Mouse (Mus musculus) left cerebral cortex, postnatal 14 days (tissue): Measurements from ENCODE around the gene Defb29. TPM values are rescaled to one million over a fixed set of nuclear protein-coding genes. Genes with fewer than 3 reads are reported as not detected.

Source experiments
- DNase-seq, 2 experiments: peaks; one replicate each; pipeline ENCODE4 v3.0.0; 2021 to 2022; ENCODE audit warnings: low spot score in 2 of 2, mixed read lengths in 1 of 2
- intact Hi-C: fragments of 180-260 bp; cut with DNase I; formaldehyde crosslinking; loops from one replicate; pipeline ENCODE4 v1.15.1; 2025
- long read RNA-seq, 2 experiments: library from polyadenylated mRNA; stranded (forward); transcript quantifications; one replicate each; pipeline ENCODE4 v2.0.0; 2021
- total RNA-seq, 2 experiments: library from RNA; stranded (reverse); gene quantifications; 2 replicates each; pipeline ENCODE4 v1.2.3; 2021

The Defb29 gene
- not detected for total RNA-seq
- long read RNA-seq, experiment 1: 0 reads
- long read RNA-seq, experiment 2: 0 reads

DNA sequence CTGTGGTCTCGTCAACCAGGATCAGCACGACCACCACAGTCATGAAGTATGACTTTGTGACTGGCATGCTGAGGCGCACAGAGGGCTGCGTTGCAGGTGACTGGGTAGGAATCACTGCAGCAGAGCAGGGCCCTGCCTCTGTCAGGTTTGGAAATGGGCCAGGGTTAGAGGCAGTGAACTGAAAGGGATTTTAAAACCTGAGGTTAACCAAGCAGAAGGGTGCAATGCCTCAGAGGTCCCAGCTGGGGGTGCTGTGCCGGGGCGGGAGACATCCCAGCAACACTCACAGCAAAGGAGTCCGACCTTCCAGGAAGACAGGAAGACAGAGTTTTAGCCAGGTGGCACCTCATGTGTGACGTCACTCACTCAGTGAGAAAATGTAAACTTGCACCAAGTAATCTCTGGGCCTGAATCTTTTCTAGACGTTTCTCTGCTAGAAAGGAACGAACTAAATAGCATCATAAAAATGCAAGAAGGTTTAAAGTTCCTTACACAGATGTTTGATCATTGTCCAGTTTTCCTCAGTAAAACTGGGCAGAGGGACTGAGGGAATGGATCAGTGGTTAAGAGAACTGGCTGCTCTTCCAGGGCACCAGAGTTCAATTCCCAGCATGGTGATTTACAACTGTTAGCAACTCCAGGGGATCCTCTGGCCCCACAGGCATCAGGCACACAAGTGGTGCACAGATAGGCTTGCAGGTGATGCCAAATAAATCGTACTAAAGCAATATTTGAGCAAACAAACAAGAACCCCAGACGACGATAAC is at the start of gene Defb29:
Defb29 (minus strand) TSS at position 155 of the 767 bp plus-strand sequence.
- no peak for DNase-seq
- intact Hi-C loops: loop anchor here (5.0 kb wide), 1 partner anchor 88 kb away; no protein-coding TSS in a partner anchor

- no peak for DNase-seq
- intact Hi-C loops: no loop called here
Measured at GRCm38 (mm10) chr2:152589021-152589420, 49.1 kb upstream of the Defb29 start.

DNA sequence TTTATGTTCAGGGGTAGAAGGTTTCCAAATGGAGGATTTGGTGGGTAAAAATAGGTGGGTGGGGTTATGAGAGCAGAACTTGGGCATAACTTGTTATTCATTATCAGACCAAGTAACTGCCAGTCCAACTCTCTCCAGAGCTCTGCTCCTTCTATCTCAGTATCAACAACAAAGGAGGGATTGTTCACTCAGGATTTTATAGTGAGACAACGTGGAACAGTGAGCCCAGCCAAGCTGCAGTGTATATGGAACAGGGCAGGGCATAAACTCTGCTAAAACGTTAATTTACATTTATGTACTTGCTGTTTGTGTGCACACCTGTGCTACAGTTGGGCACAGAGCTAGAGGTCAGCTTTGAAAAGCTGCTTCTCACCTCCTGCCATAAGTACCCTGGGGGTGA is 48.6 kb upstream of the Defb29 start:
- DNase-seq: no peak
- intact Hi-C loops: no loop called here

GRCm38 (mm10) chr2:152586926-152587560 is 47.1 kb upstream of the Defb29 start:
- peak; percentile 11 to 14 for DNase-seq
- intact Hi-C loops: no loop called here

DNA sequence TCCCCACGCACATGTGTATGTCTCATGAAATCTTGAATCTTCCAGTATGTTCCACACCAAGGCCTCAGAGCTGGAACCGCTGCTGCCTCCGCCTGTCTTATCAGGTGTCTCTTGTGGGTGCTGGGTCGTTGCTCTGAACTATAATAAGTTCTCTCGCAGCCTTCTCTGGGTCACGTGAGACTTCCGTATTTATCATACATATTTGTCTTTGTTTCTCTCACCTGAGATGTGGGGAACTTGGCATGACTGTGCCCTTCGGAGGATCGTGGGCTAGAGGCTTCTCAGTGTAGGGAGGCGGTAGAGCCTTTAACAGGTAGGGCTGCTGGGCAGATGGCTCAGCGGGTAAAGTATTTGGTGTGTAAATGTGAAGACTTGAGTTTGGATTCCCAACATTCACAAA is 40.7 kb upstream of the Defb29 start:
- intact Hi-C loops: no loop called here
- DNase-seq: no peak

- no peak for DNase-seq
- intact Hi-C loops: no loop called here
Measured at GRCm38 (mm10) chr2:152580107-152580506, 40.2 kb upstream of the Defb29 start, which contains the start of gene Defb19. TSS of gene Defb19 (minus strand) at chr2:152580312.

GRCm38 (mm10) chr2:152573484-152573883 is 33.6 kb upstream of the Defb29 start:
- no peak for DNase-seq
- intact Hi-C loops: no loop called here

DNA sequence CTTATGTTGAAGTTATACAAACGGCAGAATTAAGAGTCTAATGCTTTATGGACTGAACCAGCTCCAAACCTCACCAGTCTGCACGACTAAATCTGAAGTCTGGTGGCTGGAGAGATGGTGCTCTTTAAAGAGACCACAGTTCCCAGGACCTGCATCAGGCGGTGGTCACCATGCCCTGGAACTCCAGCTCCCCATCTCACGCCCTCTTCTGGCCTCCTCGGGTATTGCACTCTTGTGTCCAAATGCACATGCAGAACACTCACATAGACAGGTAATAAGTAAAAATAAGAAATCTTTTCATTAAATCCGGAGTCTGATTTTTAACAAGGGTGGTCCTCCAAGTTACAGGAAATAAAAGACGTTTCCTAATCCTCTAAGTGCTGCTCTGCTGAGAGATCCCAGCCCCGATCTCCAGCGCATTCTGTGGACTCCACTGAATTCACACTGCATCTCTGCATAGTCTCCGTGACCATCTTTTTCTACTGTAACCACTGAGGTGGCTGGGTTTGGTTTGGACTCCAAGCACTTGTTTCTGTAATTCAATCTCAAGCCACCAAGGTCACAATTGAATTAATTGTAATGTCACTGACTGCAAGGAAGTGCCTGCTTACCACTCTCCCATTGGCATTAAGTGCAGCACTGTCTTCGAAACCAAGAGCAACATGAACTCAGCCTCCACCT is 32.4 kb upstream of the Defb29 start, which contains the start of gene Defb21:
Defb21 (plus strand) TSS at position 631 of the 681 bp plus-strand sequence.
- no peak for DNase-seq
- intact Hi-C loops: no loop called here

DNA sequence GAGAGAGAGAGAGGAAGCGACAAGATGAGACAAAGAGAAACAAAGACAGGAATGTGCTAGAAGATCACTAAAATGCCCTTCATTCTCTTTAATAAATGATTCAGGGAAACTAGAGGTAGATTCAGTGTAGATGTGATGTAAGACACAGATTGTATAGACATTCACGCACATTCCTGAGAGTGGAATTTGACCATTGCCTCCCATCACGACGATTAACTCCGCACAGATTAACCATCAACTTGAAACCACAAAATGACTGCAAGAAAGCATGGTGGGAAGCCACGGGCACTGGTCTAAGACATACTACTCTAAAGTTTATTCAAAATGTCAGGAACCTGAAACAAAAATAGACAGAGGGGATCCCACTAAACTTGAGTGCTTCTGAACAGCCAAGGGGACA is 30.4 kb upstream of the Defb29 start:
- intact Hi-C loops: no loop called here

DNA sequence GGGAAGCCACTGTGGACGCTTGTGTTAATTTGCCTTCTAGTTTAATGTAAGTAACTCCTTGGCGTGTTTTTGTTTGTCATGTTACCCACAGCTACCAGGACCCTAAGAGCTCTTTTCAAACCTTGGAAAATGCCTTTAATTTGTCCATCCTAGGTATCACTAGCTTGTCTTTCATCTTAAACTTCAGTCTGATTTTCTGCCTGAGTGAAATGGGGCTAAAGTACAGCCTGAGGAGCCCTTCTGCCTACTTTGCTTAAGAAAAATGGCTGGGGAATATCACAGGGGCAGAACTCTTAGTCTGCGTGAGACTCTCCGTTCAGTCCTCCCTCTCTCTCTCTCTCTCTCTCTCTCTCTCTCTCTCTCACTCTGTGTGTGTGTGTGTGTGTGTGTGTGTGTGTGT is 30.0 kb upstream of the Defb29 start:
- intact Hi-C loops: no loop called here
- no peak for DNase-seq

More for the DNA sequence above, 30.4 kb upstream of the Defb29 start:
- DNase-seq: no peak

- no peak for DNase-seq
- intact Hi-C loops: no loop called here
Measured at GRCm38 (mm10) chr2:152569038-152569437, 29.1 kb upstream of the Defb29 start, which contains the start of gene Gm17416. TSS of gene Gm17416 (plus strand) at chr2:152569338.

- intact Hi-C loops: no loop called here
- DNase-seq: no peak
Measured at GRCm38 (mm10) chr2:152556655-152557054, 16.8 kb upstream of the Defb29 start.

DNA sequence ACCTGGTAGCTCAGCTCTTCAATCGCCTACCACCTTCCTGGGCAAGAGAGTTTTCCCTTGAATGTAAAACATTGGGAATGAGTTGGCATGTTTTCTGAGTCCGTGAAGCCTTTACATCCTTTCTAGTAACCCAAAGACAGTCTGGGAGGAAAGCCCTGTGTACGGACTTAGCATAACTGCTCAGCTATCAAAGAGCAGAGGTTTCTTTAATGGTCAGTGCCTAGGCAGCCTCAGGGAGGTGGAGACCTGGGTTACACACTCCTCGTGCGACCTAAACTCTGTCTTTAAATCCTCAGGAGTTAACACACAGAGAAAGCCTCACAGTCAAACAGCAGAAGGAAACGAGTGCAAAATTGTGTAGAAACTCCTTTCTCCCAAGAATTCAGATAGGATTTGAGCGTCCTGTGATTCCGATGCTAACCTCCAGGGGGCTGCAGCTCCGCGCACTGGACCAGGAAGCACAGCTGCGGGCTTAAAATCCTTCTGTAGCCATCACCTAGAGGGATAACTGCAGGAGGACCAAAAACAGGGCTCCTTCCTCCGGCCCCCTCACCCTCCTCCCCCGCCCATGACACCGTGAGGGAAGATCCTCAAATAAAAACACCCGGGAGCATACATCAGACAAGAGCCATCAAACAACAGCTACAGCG is 14.0 kb upstream of the Defb29 start:
- intact Hi-C loops: no loop called here
- peak; percentile 69 to 82 for DNase-seq

GRCm38 (mm10) chr2:152548124-152548523 is 8.2 kb upstream of the Defb29 start:
- intact Hi-C loops: no loop called here
- no peak for DNase-seq

- peak; percentile 77 to 86 for DNase-seq
- intact Hi-C loops: loop anchor here (1.0 to 5.0 kb wide), 2 partner anchors 74 to 92 kb away; no protein-coding TSS in a partner anchor
Measured at GRCm38 (mm10) chr2:152544691-152545090, 4.8 kb upstream of the Defb29 start.

- intact Hi-C loops: loop anchor here (5.0 kb wide), 1 partner anchor 91 kb away; no protein-coding TSS in a partner anchor
- no peak for DNase-seq
Measured at GRCm38 (mm10) chr2:152543478-152543877, 3.6 kb upstream of the Defb29 start.

DNA sequence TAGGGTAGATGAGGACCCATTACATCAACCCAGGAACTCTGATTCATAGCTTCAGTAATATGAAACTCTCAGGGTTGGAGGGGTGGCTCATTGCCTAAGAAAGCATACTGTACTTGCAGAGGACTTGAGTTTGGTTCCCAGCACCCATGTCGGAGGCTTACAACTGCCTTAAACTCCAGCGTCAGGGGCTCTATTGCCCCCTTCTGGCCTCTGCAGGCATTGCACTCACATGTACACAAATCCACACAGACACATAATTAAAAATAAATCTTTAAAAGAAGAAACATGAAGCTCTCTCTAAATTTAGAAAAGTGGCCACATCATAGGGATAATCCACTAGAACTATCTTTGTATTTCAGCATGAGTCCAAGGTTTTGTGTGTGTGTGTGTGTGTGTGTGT is 3.0 kb upstream of the Defb29 start:
- no peak for DNase-seq
- intact Hi-C loops: loop anchor here (5.0 kb wide), 1 partner anchor 91 kb away; no protein-coding TSS in a partner anchor

DNA sequence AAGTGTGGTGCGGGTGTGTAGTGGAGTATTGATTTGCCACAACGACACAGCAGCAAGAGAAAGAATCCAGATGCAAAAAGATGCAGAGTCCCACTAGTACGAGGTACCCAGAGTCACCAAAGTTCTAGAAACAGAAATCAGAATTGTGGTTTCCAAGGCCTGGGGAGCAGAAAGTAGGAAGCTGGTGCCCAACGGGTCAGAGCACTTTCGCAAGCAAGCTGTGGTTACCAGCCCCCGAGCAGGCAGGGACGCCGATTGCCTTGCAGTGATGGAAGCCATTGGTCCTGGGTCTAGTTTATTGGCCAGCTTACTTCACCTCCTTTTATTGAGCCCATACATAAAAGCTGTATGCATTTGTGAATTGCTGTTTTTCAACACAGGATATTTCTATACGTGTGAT is 2.1 kb upstream of the Defb29 start:
- intact Hi-C loops: loop anchor here (5.0 kb wide), 1 partner anchor 90 kb away; no protein-coding TSS in a partner anchor
- DNase-seq: no peak

GRCm38 (mm10) chr2:152517981-152518380 is 21.9 kb downstream of the Defb29 start, which contains the start of gene Defb28:
TSS of gene Defb28 (plus strand) at chr2:152518255.
- intact Hi-C loops: no loop called here
- no peak for DNase-seq
